Comparison of ENCODE assay signal across 19 mouse cellular contexts in genomic region chr13:28945681-28946080, GRCm38 (mm10). TPM values are rescaled to one million over a fixed set of nuclear protein-coding genes. Genes with fewer than 3 reads are reported as not detected.
DNase-seq lines count a peak whose midpoint lies in the region; ATAC-seq lines count a peak whose summit lies in the region.
"Had no signal": no experiment of that assay in that cellular context is flagged by ENCODE, and none has a peak within 500 bp of the region (broad histone marks: within the 10 kb centered on the region; RNA-seq: fewer than 3 reads in every experiment).

No protein-coding gene starts in this region.

- no peaks in the 10 kb centered on the region for H3K9me3 ChIP-seq in intestine, embryonic 14.5 days (ENCODE audit: control insufficient read depth, low read length)
- no peaks in the 10 kb centered on the region for H3K9me3 ChIP-seq in intestine, embryonic 16.5 days (ENCODE audit: control insufficient read depth, low read length)
- H3K9me3 ChIP-seq: heart, embryonic 10.5 days; hindbrain, embryonic 12.5 days; hindbrain, embryonic 15.5 days had no signal

- no peak overlapping the region for H3K4me3 ChIP-seq in intestine, embryonic 14.5 days (ENCODE audit: low read depth, low read length)
- no peak overlapping the region for H3K4me3 ChIP-seq in intestine, embryonic 16.5 days (ENCODE audit: low read length)
- H3K4me3 ChIP-seq: forebrain, embryonic 10.5 days; heart, adult 2 months; heart, embryonic 10.5 days; hindbrain, embryonic 12.5 days; hindbrain, embryonic 15.5 days had no signal

- 0 out of 2 replicates have a peak, but pooled peaks cover 3% of the 10 kb centered on the region for H3K36me3 ChIP-seq in intestine, embryonic 14.5 days (ENCODE audit: control insufficient read depth, insufficient read depth, low read length)
- H3K36me3 ChIP-seq in intestine, embryonic 16.5 days (ENCODE audit: control insufficient read depth, insufficient read depth, low read length) = no peaks in the 10 kb centered on the region
- H3K36me3 ChIP-seq: hindbrain, embryonic 15.5 days had no signal

- ATAC-seq in intestine, embryonic 14.5 days (replicated peaks; ENCODE audit: low FRiP score, low TSS enrichment, low read depth) = no peak
- no peak for ATAC-seq in intestine, embryonic 16.5 days
- 0 out of 2 replicates have a peak, but pooled peaks have one; percentile 15 for ATAC-seq in megakaryocyte progenitor cell, adult 5-6 weeks (replicated peaks; ENCODE audit: poor library complexity)
- ATAC-seq: activated CD4-positive, CD25-positive, alpha-beta regulatory T cell, adult 4 months; forebrain, embryonic 14.5 days had no signal

- DNase-seq in intestine, embryonic 14.5 days (ENCODE audit: low spot score) = peak; percentile 38
- DNase-seq in thymus, postnatal 0 days (ENCODE audit: low spot score) = peak; percentile 4
- DNase-seq in thymus, postnatal 10 days (ENCODE audit: low spot score in 2 of 2) = no peak
- DNase-seq in liver = no peak
- DNase-seq: adrenal gland, adult 8-10 months; adrenal gland, postnatal 25 days; cerebellum, adult 11-12 months; cerebellum, adult 9-10 months; cerebellum, postnatal 14 days; gastrocnemius, postnatal 25 days; heart, adult 2 months had no signal

- no peaks in the 10 kb centered on the region for H3K27me3 ChIP-seq in intestine, embryonic 14.5 days (replicated peaks; ENCODE audit: control insufficient read depth, insufficient read depth, low read length)
- no peaks in the 10 kb centered on the region for H3K27me3 ChIP-seq in intestine, embryonic 16.5 days (replicated peaks; ENCODE audit: control insufficient read depth, insufficient read depth, low read length)
- H3K27me3 ChIP-seq: hindbrain, embryonic 12.5 days; hindbrain, embryonic 15.5 days had no signal

- no peak overlapping the region for H3K27ac ChIP-seq in intestine, embryonic 14.5 days (ENCODE audit: low read depth)
- H3K27ac ChIP-seq in intestine, embryonic 16.5 days (ENCODE audit: low read length) = no peak overlapping the region
- H3K27ac ChIP-seq: heart, adult 2 months; heart, embryonic 10.5 days had no signal

- peaks cover 25% of the 10 kb centered on the region for H3K4me1 ChIP-seq in intestine, embryonic 14.5 days (replicated peaks; ENCODE audit: control insufficient read depth, insufficient read depth, low read length)
- H3K4me1 ChIP-seq in intestine, embryonic 16.5 days (ENCODE audit: control insufficient read depth, insufficient read depth, low read length) = peaks cover 11% of the 10 kb centered on the region

- no peak overlapping the region for H3K9ac ChIP-seq in intestine, embryonic 14.5 days (ENCODE audit: low read length)
- H3K9ac ChIP-seq in intestine, embryonic 16.5 days (ENCODE audit: low read depth, low read length) = no peak overlapping the region
- H3K9ac ChIP-seq: hindbrain, embryonic 12.5 days; hindbrain, embryonic 15.5 days had no signal

- WGBS in intestine, embryonic 14.5 days = 89% methylated on average over 5 of the region's 5 CpGs
- WGBS in intestine, embryonic 16.5 days = 90% methylated on average over 5 of the region's 5 CpGs

- no peak overlapping the region for H3K4me2 ChIP-seq in intestine, embryonic 14.5 days (ENCODE audit: low read length)
- H3K4me2 ChIP-seq in intestine, embryonic 16.5 days (ENCODE audit: low read depth, low read length) = no peak overlapping the region
- H3K4me2 ChIP-seq: hindbrain, embryonic 12.5 days; hindbrain, embryonic 15.5 days had no signal

RNA-seq across cellular contexts. Expression of gene Sox4, which starts 7.8 kb away (rescaled TPM):
- 55.3 and 59.3 TPM in 2 replicates for polyA plus RNA-seq in intestine, embryonic 14.5 days (2014; fragmentation: Nextera tagmentation; extraction: Ambion mirVana)
- polyA plus RNA-seq in intestine, embryonic 16.5 days (2015; fragmentation: Nextera tagmentation; extraction: Ambion mirVana) = 7.8 and 13.6 TPM in 2 replicates
- polyA plus RNA-seq in thymus, postnatal 0 days (2015; fragmentation: Nextera tagmentation; extraction: Ambion mirVana) = 80.1 and 111 TPM in 2 replicates
- 27.6 and 35.4 TPM in 2 replicates for total RNA-seq in megakaryocyte progenitor cell, adult 5-6 weeks (2015)
- total RNA-seq in megakaryocyte progenitor cell, adult 5-6 weeks (2017) = 34.8 and 47.8 TPM in 2 replicates

Comparison
In these comparisons a context has a peak if more than half of its experiments do, and no peak if none do; other contexts are left out.
1. DNase-seq: peak in intestine, embryonic 14.5 days (single experiment) and thymus, postnatal 0 days (single experiment); none in thymus, postnatal 10 days (0 of 2) and liver (single experiment).